Mouse (Mus musculus) neural tube, embryonic 15.5 days (tissue): ENCODE data around the gene Cxcl9. TPM values are rescaled to one million over a fixed set of nuclear protein-coding genes. Genes with fewer than 3 reads are reported as not detected.

Experiments used
- ATAC-seq: fragments of 200-750 bp; cut with Nextera tagmentation; 2 replicates; pipeline ENCODE4 v1.8.0; 2017; ENCODE audit warnings: mild to moderate bottlenecking, moderate TSS enrichment, moderate library complexity; ENCODE audit not compliant: low FRiP score
- H3K27ac ChIP-seq: fragments of 300-500 bp; sonication (generic); replicated peaks from 2 replicates; pipeline ENCODE4 v1.5.1; 2015; ENCODE audit warnings: mild to moderate bottlenecking, inconsistent platforms
- H3K27me3 ChIP-seq: fragments of 300-500 bp; sonication (generic); replicated peaks from 2 replicates; pipeline ENCODE4 v1.6.1; 2015; ENCODE audit warnings: inconsistent platforms
- H3K36me3 ChIP-seq: fragments of 300-500 bp; sonication (generic); 2 replicates; pipeline ENCODE4 v1.6.1; 2015; ENCODE audit warnings: inconsistent platforms
- H3K4me1 ChIP-seq: fragments of 300-500 bp; sonication (generic); 2 replicates; pipeline ENCODE4 v1.6.1; 2015; ENCODE audit warnings: inconsistent platforms
- H3K4me2 ChIP-seq: fragments of 300-500 bp; sonication (generic); 2 replicates; pipeline ENCODE4 v1.6.1; 2015; ENCODE audit warnings: inconsistent platforms, mild to moderate bottlenecking, moderate library complexity
- H3K4me3 ChIP-seq: fragments of 300-500 bp; sonication (generic); replicated peaks from 2 replicates; pipeline ENCODE4 v1.5.1; 2015; ENCODE audit warnings: mild to moderate bottlenecking, inconsistent platforms
- H3K9ac ChIP-seq: fragments of 300-500 bp; sonication (generic); replicated peaks from 2 replicates; pipeline ENCODE4 v1.6.1; 2015; ENCODE audit warnings: mild to moderate bottlenecking, inconsistent platforms
- H3K9me3 ChIP-seq: fragments of 300-500 bp; sonication (generic); replicated peaks from 2 replicates; pipeline ENCODE4 v1.6.1; 2016; ENCODE audit warnings: inconsistent platforms
- WGBS: fragments of 180-500 bp; shearing (Covaris S2); methylation state at CpG from one replicate; pipeline ENCODE4 v1.1.7; 2015; ENCODE audit warnings: mixed read lengths; 5-methylcytosine and 5-hydroxymethylcytosine counted together
- polyA plus RNA-seq: library from polyadenylated mRNA; unstranded; fragments of >200 nt; fragmentation: Nextera tagmentation; extraction: Ambion mirVana; gene quantifications from 2 replicates; pipeline ENCODE4 v1.2.1, GENCODE M21; 2015

The Cxcl9 gene
- polyA plus RNA-seq, 1 experiment from 2014 or later, result not detected

GRCm38 (mm10) chr5:92332359-92332840 lies 4.5 kb upstream of the Cxcl9 start:
- ATAC-seq, result no peak
- Histone ChIP-seq H3K36me3 (no peaks in the 10 kb centered on the region), H3K27ac (0 out of 2 replicates have a peak overlapping the region, but pooled peaks have one; percentile 23), H3K9me3 (no peaks in the 10 kb centered on the region), H3K4me3 (no peak overlapping the region), H3K27me3 (no peaks in the 10 kb centered on the region), H3K4me2 (peak overlapping the region; percentile 15; the same call in 1 of the 2 replicates), H3K9ac (no peak overlapping the region), H3K4me1 (no peaks in the 10 kb centered on the region)
- 57% methylated on average over 9 of the region's 9 CpGs for WGBS

- Histone ChIP-seq H3K9ac (no peak within 1 kb of the TSS), H3K4me3 (no peak within 1 kb of the TSS), H3K9me3 (no peaks in the 10 kb centered on the region), H3K4me1 (no peaks in the 10 kb centered on the region), H3K4me2 (peak within 1 kb of the TSS; percentile 15; the same call in 1 of the 2 replicates), H3K36me3 (no peaks in the 10 kb centered on the region), H3K27me3 (no peaks in the 10 kb centered on the region), H3K27ac (0 out of 2 replicates have a peak within 1 kb of the TSS, but pooled peaks have one; percentile 23)
- no peak; the same call in 1 of the 2 replicates for ATAC-seq
- WGBS, result 96% methylated on average over 17 of the region's 17 CpGs
Measured at GRCm38 (mm10) chr5:92331635-92332338, 3.9 kb upstream of the Cxcl9 start, which contains the start of gene Art3. Gene Art3, plus strand, starts transcription at chr5:92331827.

GRCm38 (mm10) chr5:92331122-92331521 lies 3.2 kb upstream of the Cxcl9 start:
- Histone ChIP-seq H3K4me3 (no peak overlapping the region), H3K4me1 (no peaks in the 10 kb centered on the region), H3K27ac (no peak overlapping the region), H3K9ac (no peak overlapping the region), H3K27me3 (no peaks in the 10 kb centered on the region), H3K36me3 (no peaks in the 10 kb centered on the region), H3K4me2 (no peak overlapping the region), H3K9me3 (no peaks in the 10 kb centered on the region)
- ATAC-seq, result no peak
- WGBS, result 88% methylated on average over 12 of the region's 12 CpGs

- Histone ChIP-seq H3K4me2 (no peak overlapping the region), H3K9ac (no peak overlapping the region), H3K9me3 (no peaks in the 10 kb centered on the region), H3K4me3 (no peak overlapping the region), H3K27ac (no peak overlapping the region), H3K36me3 (no peaks in the 10 kb centered on the region), H3K27me3 (no peaks in the 10 kb centered on the region), H3K4me1 (no peaks in the 10 kb centered on the region)
- no peak for ATAC-seq
- 87% methylated on average over 6 of the region's 6 CpGs for WGBS
Measured at GRCm38 (mm10) chr5:92327367-92327766, 512 bp downstream of the Cxcl9 start.

DNA sequence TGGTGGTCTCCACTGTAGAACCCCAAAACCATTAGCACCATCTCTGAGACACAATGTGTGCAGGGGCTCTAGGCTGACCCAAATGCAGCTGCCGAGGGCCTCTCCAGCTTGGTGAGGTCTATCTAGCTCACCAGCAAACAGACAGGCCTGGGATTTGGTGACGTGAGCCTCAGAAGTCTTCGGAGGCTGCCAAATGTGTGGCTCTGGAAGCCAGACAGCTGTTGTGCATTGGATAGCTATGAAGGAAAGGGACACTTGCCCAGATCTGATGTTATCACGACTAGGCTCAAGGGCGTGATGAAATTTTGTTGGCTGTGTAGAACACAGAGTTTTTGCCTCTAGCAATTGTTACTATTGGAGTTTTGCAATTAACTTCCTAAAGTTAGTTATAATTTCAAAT lies 4.6 kb downstream of the Cxcl9 start:
- WGBS, result 85% methylated on average over 5 of the region's 5 CpGs
- Histone ChIP-seq H3K4me3 (no peak overlapping the region), H3K4me2 (no peak overlapping the region), H3K9me3 (no peaks in the 10 kb centered on the region), H3K36me3 (no peaks in the 10 kb centered on the region), H3K27ac (no peak overlapping the region), H3K4me1 (no peaks in the 10 kb centered on the region), H3K9ac (no peak overlapping the region), H3K27me3 (no peaks in the 10 kb centered on the region)
- no peak for ATAC-seq

GRCm38 (mm10) chr5:92322612-92323011 lies 5.3 kb downstream of the Cxcl9 start:
- no peaks in the 10 kb centered on the region for H3K4me1 ChIP-seq
- no peaks in the 10 kb centered on the region for H3K27me3 ChIP-seq
- H3K4me3 ChIP-seq, result no peak overlapping the region
- no peaks in the 10 kb centered on the region for H3K9me3 ChIP-seq
- no peak for ATAC-seq
- no peak overlapping the region for H3K9ac ChIP-seq
- WGBS, result 91% methylated on average over 4 of the region's 4 CpGs
- H3K4me2 ChIP-seq, result no peak overlapping the region
- H3K36me3 ChIP-seq, result no peaks in the 10 kb centered on the region
- no peak overlapping the region for H3K27ac ChIP-seq

- Histone ChIP-seq H3K9me3 (no peaks in the 10 kb centered on the region), H3K9ac (no peak overlapping the region), H3K27me3 (no peaks in the 10 kb centered on the region), H3K27ac (no peak overlapping the region), H3K4me3 (no peak overlapping the region), H3K4me2 (no peak overlapping the region), H3K4me1 (no peaks in the 10 kb centered on the region), H3K36me3 (no peaks in the 10 kb centered on the region)
- ATAC-seq, result no peak
- WGBS, result 71% methylated on average over 8 of the region's 8 CpGs
Measured at GRCm38 (mm10) chr5:92321631-92322400, 6.1 kb downstream of the Cxcl9 start.

DNA sequence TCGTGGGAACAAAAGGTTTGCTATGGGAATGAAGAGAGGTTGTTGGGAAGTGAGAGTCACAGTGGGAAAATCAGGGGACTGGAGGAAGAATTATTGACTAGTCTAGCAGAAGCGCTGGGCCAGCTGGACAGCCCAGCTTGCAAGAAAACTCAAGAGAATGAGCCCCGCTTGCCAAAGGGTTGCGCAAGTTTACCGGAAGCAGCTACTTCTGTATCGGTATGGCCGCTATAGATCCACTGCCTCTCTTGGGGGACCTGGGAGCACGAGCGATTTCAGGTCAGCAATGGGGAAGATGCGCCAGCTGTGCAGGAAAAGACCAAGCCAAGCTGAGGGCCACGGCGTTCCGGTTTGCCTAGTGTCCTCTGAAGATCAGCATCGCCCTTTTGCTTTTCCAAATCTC lies 9.3 kb downstream of the Cxcl9 start:
- Histone ChIP-seq H3K27me3 (no peaks in the 10 kb centered on the region), H3K9ac (no peak overlapping the region), H3K36me3 (no peaks in the 10 kb centered on the region), H3K4me1 (no peaks in the 10 kb centered on the region), H3K9me3 (no peaks in the 10 kb centered on the region), H3K4me3 (no peak overlapping the region), H3K4me2 (no peak overlapping the region), H3K27ac (no peak overlapping the region)
- WGBS, result 88% methylated on average over 14 of the region's 14 CpGs
- no peak for ATAC-seq

GRCm38 (mm10) chr5:92318119-92318518 lies 9.8 kb downstream of the Cxcl9 start:
- Histone ChIP-seq H3K27ac (no peak overlapping the region), H3K4me1 (no peaks in the 10 kb centered on the region), H3K9me3 (no peaks in the 10 kb centered on the region), H3K36me3 (no peaks in the 10 kb centered on the region), H3K4me2 (no peak overlapping the region), H3K4me3 (no peak overlapping the region), H3K9ac (no peak overlapping the region), H3K27me3 (no peaks in the 10 kb centered on the region)
- ATAC-seq, result no peak
- WGBS, result 79% methylated on average over 7 of the region's 7 CpGs

- Histone ChIP-seq H3K27ac (no peak overlapping the region), H3K36me3 (no peaks in the 10 kb centered on the region), H3K4me3 (no peak overlapping the region), H3K27me3 (no peaks in the 10 kb centered on the region), H3K4me1 (peaks cover 14% of the 10 kb centered on the region), H3K4me2 (no peak overlapping the region), H3K9ac (no peak overlapping the region), H3K9me3 (no peaks in the 10 kb centered on the region)
- no peak for ATAC-seq
- 79% methylated on average over 7 of the region's 7 CpGs for WGBS
Measured at GRCm38 (mm10) chr5:92313776-92314175, 14.1 kb downstream of the Cxcl9 start.

GRCm38 (mm10) chr5:92312046-92312715 lies 15.7 kb downstream of the Cxcl9 start:
- peaks cover 21% of the 10 kb centered on the region for H3K4me1 ChIP-seq
- H3K9ac ChIP-seq, result no peak overlapping the region
- WGBS, result 15% methylated on average over 13 of the region's 13 CpGs
- no peak overlapping the region for H3K27ac ChIP-seq
- no peaks in the 10 kb centered on the region for H3K36me3 ChIP-seq
- no peaks in the 10 kb centered on the region for H3K9me3 ChIP-seq
- ATAC-seq, result no peak
- H3K4me3 ChIP-seq, result no peak overlapping the region
- no peaks in the 10 kb centered on the region for H3K27me3 ChIP-seq
- H3K4me2 ChIP-seq, result peak overlapping the region; percentile 24; the same call in 1 of the 2 replicates
